Mouse (Mus musculus): ENCODE measurements at regions not wholly inside any gene's neighbourhood (a gene's known extent, or its start where the extent isn't known, plus 50 kb on each side); places are given as distances from the start of the nearest gene placed in this dataset.

GRCm38 (mm10) chr8:42402632-42403031 lies 738.7 kb downstream of the Triml1 start:
- TF ChIP-seq POLR2A (IDR thresholded peaks at IDR 0.05; ENCODE audit: extremely low read depth, insufficient read depth, low read length) (no peak), CTCF (IDR thresholded peaks at IDR 0.05; ENCODE audit: extremely low read depth, insufficient read depth, low read length) (no peak)
